Mouse (Mus musculus) bone marrow, adult 2 months (tissue): ENCODE results near the gene Capzb.

ENCODE experiments used
- CTCF ChIP-seq: fragments of 200-500 bp; IDR thresholded peaks from 2 replicates; pipeline ENCODE4 v1.5.1; 2011; ENCODE audit warnings: low read length, control low read depth; ENCODE audit not compliant: control insufficient read depth, insufficient read depth
- POLR2A ChIP-seq: fragments of 200-500 bp; IDR thresholded peaks from 2 replicates; pipeline ENCODE4 v1.6.1; 2011; ENCODE audit warnings: low read depth, mild to moderate bottlenecking, control low read depth, low read length, borderline replicate concordance; ENCODE audit not compliant: control insufficient read depth

GRCm38 (mm10) chr4:139297566-139297965, 104.9 kb downstream of the Capzb start:
- TF ChIP-seq CTCF, result no peak
- TF ChIP-seq POLR2A, result no peak
